Mouse (Mus musculus): ENCODE data around the gene Coro1a. TPM values are rescaled to one million over a fixed set of nuclear protein-coding genes. Genes with fewer than 3 reads are reported as not detected.
"Not testable (repeated sequence)": the region's sequence is repeated elsewhere in the genome, so short reads cannot be mapped to it uniquely, and the experiment has no call there.

Gene Coro1a
- polyA plus RNA-seq, 1 experiment from 2014 or later, result 34.1 TPM

- H3K4me2 ChIP-seq (replicated peaks); H3K27ac ChIP-seq; H3K36me3 ChIP-seq; H3K9me3 ChIP-seq; ATAC-seq (ENCODE audit: low FRiP score, low read depth); H3K27me3 ChIP-seq; H3K4me3 ChIP-seq; H3K9ac ChIP-seq; H3K4me1 ChIP-seq: not testable (repeated sequence)
- WGBS, result 82% methylated on average over 4 of the region's 4 CpGs
Observed at GRCm38 (mm10) chr7:126730256-126730789, 22.7 kb upstream of the Coro1a start.

- H3K27me3 ChIP-seq, result no peaks in the 10 kb centered on the region
- WGBS, result 77% methylated on average over 5 of the region's 5 CpGs
- no peak overlapping the region for H3K9ac ChIP-seq
- no peaks in the 10 kb centered on the region for H3K36me3 ChIP-seq
- no peak overlapping the region for H3K27ac ChIP-seq
- H3K4me1 ChIP-seq, result no peaks in the 10 kb centered on the region
- H3K4me3 ChIP-seq, result no peak overlapping the region
- H3K9me3 ChIP-seq, result 0 out of 2 replicates have a peak, but pooled peaks cover 5% of the 10 kb centered on the region
- H3K4me2 ChIP-seq (replicated peaks), result no peak overlapping the region
- no peak for ATAC-seq (ENCODE audit: low FRiP score, low read depth)
Observed at GRCm38 (mm10) chr7:126725667-126726066, 18.1 kb upstream of the Coro1a start.

- H3K9me3 ChIP-seq, result 0 out of 2 replicates have a peak, but pooled peaks cover 5% of the 10 kb centered on the region
- no peaks in the 10 kb centered on the region for H3K36me3 ChIP-seq
- no peak overlapping the region for H3K27ac ChIP-seq
- ATAC-seq (ENCODE audit: low FRiP score, low read depth), result no peak
- no peak overlapping the region for H3K4me2 ChIP-seq (replicated peaks)
- H3K9ac ChIP-seq, result no peak overlapping the region
- WGBS, result 71% methylated on average over 3 of the region's 3 CpGs
- no peaks in the 10 kb centered on the region for H3K27me3 ChIP-seq
- H3K4me3 ChIP-seq, result no peak overlapping the region
- H3K4me1 ChIP-seq, result no peaks in the 10 kb centered on the region
Observed at GRCm38 (mm10) chr7:126725077-126725476, 17.5 kb upstream of the Coro1a start.

- no peak overlapping the region for H3K27ac ChIP-seq
- no peaks in the 10 kb centered on the region for H3K36me3 ChIP-seq
- 0 out of 2 replicates have a peak, but pooled peaks cover 5% of the 10 kb centered on the region for H3K9me3 ChIP-seq
- H3K4me2 ChIP-seq (replicated peaks), result no peak overlapping the region
- no peaks in the 10 kb centered on the region for H3K4me1 ChIP-seq
- H3K9ac ChIP-seq, result no peak overlapping the region
- 85% methylated on average over 13 of the region's 13 CpGs for WGBS
- ATAC-seq (ENCODE audit: low FRiP score, low read depth), result no peak
- H3K27me3 ChIP-seq, result no peaks in the 10 kb centered on the region
- no peak overlapping the region for H3K4me3 ChIP-seq
Observed at GRCm38 (mm10) chr7:126721635-126722034, 14.0 kb upstream of the Coro1a start.

- Histone ChIP-seq H3K4me1 (no peaks in the 10 kb centered on the region), H3K36me3 (no peaks in the 10 kb centered on the region), H3K9me3 (0 out of 2 replicates have a peak, but pooled peaks cover 5% of the 10 kb centered on the region), H3K27ac (no peak overlapping the region), H3K4me3 (no peak overlapping the region), H3K27me3 (no peaks in the 10 kb centered on the region), H3K4me2 (replicated peaks) (no peak overlapping the region), H3K9ac (no peak overlapping the region)
- 95% methylated on average over 5 of the region's 5 CpGs for WGBS
- no peak for ATAC-seq (ENCODE audit: low FRiP score, low read depth)
Observed at GRCm38 (mm10) chr7:126718787-126719337, 11.3 kb upstream of the Coro1a start.

- Histone ChIP-seq H3K9me3 (no peaks in the 10 kb centered on the region), H3K36me3 (no peaks in the 10 kb centered on the region), H3K9ac (no peak overlapping the region), H3K4me2 (replicated peaks) (no peak overlapping the region), H3K27ac (no peak overlapping the region), H3K27me3 (no peaks in the 10 kb centered on the region), H3K4me3 (no peak overlapping the region), H3K4me1 (no peaks in the 10 kb centered on the region)
- no peak for ATAC-seq (ENCODE audit: low FRiP score, low read depth)
- 89% methylated on average over 3 of the region's 3 CpGs for WGBS
Observed at GRCm38 (mm10) chr7:126717566-126717965, 10.0 kb upstream of the Coro1a start.

GRCm38 (mm10) chr7:126715679-126716078 lies 8.1 kb upstream of the Coro1a start:
- H3K27ac ChIP-seq, result no peak overlapping the region
- no peaks in the 10 kb centered on the region for H3K36me3 ChIP-seq
- ATAC-seq (ENCODE audit: low FRiP score, low read depth), result no peak
- H3K4me2 ChIP-seq (replicated peaks), result no peak overlapping the region
- H3K27me3 ChIP-seq, result no peaks in the 10 kb centered on the region
- no peaks in the 10 kb centered on the region for H3K9me3 ChIP-seq
- H3K9ac ChIP-seq, result no peak overlapping the region
- no peaks in the 10 kb centered on the region for H3K4me1 ChIP-seq
- WGBS, result 77% methylated on average over 4 of the region's 4 CpGs
- no peak overlapping the region for H3K4me3 ChIP-seq

GRCm38 (mm10) chr7:126711910-126712309 lies 4.3 kb upstream of the Coro1a start:
- 75% methylated on average over 3 of the region's 3 CpGs for WGBS
- no peak for ATAC-seq (ENCODE audit: low FRiP score, low read depth)
- no peaks in the 10 kb centered on the region for H3K27me3 ChIP-seq

GRCm38 (mm10) chr7:126710266-126710665 lies 2.7 kb upstream of the Coro1a start:
- H3K27ac ChIP-seq, result no peak overlapping the region
- no peaks in the 10 kb centered on the region for H3K36me3 ChIP-seq
- 60% methylated on average over 4 of the region's 4 CpGs for WGBS
- peaks cover under 1% of the 10 kb centered on the region for H3K4me1 ChIP-seq
- H3K9me3 ChIP-seq, result no peaks in the 10 kb centered on the region
- no peak overlapping the region for H3K9ac ChIP-seq
- no peak for ATAC-seq (ENCODE audit: low FRiP score, low read depth)
- no peak overlapping the region for H3K4me3 ChIP-seq
- H3K4me2 ChIP-seq (replicated peaks), result no peak overlapping the region
- H3K27me3 ChIP-seq, result peaks cover 10% of the 10 kb centered on the region

More at GRCm38 (mm10) chr7:126711910-126712309, 4.3 kb upstream of the Coro1a start:
- H3K4me2 ChIP-seq (replicated peaks), result no peak overlapping the region
- no peaks in the 10 kb centered on the region for H3K4me1 ChIP-seq
- H3K27ac ChIP-seq, result no peak overlapping the region
- H3K9ac ChIP-seq, result no peak overlapping the region
- no peaks in the 10 kb centered on the region for H3K36me3 ChIP-seq
- H3K4me3 ChIP-seq, result no peak overlapping the region
- no peaks in the 10 kb centered on the region for H3K9me3 ChIP-seq

GRCm38 (mm10) chr7:126708175-126708952 lies 777 bp upstream of the Coro1a start:
- no peak overlapping the region for H3K4me2 ChIP-seq (replicated peaks)
- 82% methylated on average over 10 of the region's 10 CpGs for WGBS
- ATAC-seq (ENCODE audit: low FRiP score, low read depth), result no peak

GRCm38 (mm10) chr7:126704121-126704980 lies 3.2 kb downstream of the Coro1a start:
- Histone ChIP-seq H3K36me3 (no peaks in the 10 kb centered on the region), H3K27ac (no peak overlapping the region), H3K4me3 (peak overlapping the region; percentile 58), H3K4me2 (replicated peaks) (peak overlapping the region; percentile 99), H3K27me3 (peaks cover 37% of the 10 kb centered on the region), H3K9me3 (no peaks in the 10 kb centered on the region), H3K4me1 (peaks cover 24% of the 10 kb centered on the region), H3K9ac (peak overlapping the region; percentile 73)
- ATAC-seq (ENCODE audit: low FRiP score, low read depth), result peak; percentile 77
- 3% methylated on average over 39 of the region's 39 CpGs for WGBS

More at GRCm38 (mm10) chr7:126708175-126708952, 777 bp upstream of the Coro1a start:
- Histone ChIP-seq H3K9ac (no peak overlapping the region), H3K9me3 (no peaks in the 10 kb centered on the region), H3K27ac (no peak overlapping the region), H3K27me3 (peaks cover 24% of the 10 kb centered on the region), H3K4me3 (no peak overlapping the region), H3K4me1 (peaks cover 17% of the 10 kb centered on the region), H3K36me3 (no peaks in the 10 kb centered on the region)

- no peak overlapping the region for H3K27ac ChIP-seq
- peak overlapping the region; percentile 73 for H3K9ac ChIP-seq
- peaks cover 37% of the 10 kb centered on the region for H3K27me3 ChIP-seq
- no peaks in the 10 kb centered on the region for H3K9me3 ChIP-seq
- no peaks in the 10 kb centered on the region for H3K36me3 ChIP-seq
- WGBS, result 12% methylated on average over 7 of the region's 7 CpGs
- peak overlapping the region; percentile 99 for H3K4me2 ChIP-seq (replicated peaks)
- peak overlapping the region; percentile 58 for H3K4me3 ChIP-seq
- peaks cover 24% of the 10 kb centered on the region for H3K4me1 ChIP-seq
- no peak for ATAC-seq (ENCODE audit: low FRiP score, low read depth)
Observed at GRCm38 (mm10) chr7:126703757-126704077, 3.9 kb downstream of the Coro1a start.
